Mouse (Mus musculus): ENCODE measurements around the gene Defa23. TPM values are rescaled to one million over a fixed set of nuclear protein-coding genes. Genes with fewer than 3 reads are reported as not detected.
"Not testable (repeated sequence)": the region's sequence is repeated elsewhere in the genome, so short reads cannot be mapped to it uniquely, and the experiment has no call there.

Gene Defa23
- polyA plus RNA-seq, 1 experiment from 2014 or later = not detected

DNA sequence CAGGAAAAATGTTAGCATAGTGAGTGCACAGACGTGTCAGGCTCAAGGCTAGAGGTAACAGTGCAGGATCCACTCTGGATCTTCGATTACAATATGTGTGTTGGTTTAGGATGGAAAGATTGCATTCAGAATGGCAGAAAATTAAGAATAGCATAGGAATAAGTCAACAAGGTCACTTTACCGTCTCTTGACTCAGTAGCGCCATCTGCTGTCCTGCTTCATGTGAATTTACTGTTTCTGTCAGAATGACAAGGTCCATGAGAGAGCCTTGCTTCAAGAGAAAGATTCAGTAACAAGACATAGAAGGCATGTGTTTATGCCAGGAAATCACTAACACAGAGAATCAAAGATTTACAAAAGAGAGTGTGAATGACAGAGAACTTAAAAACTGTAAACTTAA lies 38.3 kb downstream of the Defa23 start:
- DNase-seq (ENCODE audit: low spot score) (no peak), ATAC-seq (replicated peaks; ENCODE audit: low FRiP score, low read depth) (no peak)
- Histone ChIP-seq H3K4me3 (replicated peaks; ENCODE audit: low read depth, low read length) (no peak overlapping the region), H3K4me2 (ENCODE audit: low read length) (no peak overlapping the region), H3K9ac (ENCODE audit: low read depth, low read length) (no peak overlapping the region), H3K36me3 (ENCODE audit: insufficient read depth, low read length) (no peaks in the 10 kb centered on the region), H3K27me3 (ENCODE audit: insufficient read depth, low read length) (no peaks in the 10 kb centered on the region), H3K4me1 (replicated peaks; ENCODE audit: insufficient read depth, low read length) (no peaks in the 10 kb centered on the region), H3K9me3 (replicated peaks; ENCODE audit: low read length) (no peaks in the 10 kb centered on the region), H3K27ac (no peak overlapping the region)
- TF ChIP-seq CTCF (IDR thresholded peaks at IDR 0.05; ENCODE audit: low read depth) = peak; percentile 30; the same call in 1 of the 2 replicates
- WGBS = 51% methylated on average over 4 of the region's 4 CpGs

DNA sequence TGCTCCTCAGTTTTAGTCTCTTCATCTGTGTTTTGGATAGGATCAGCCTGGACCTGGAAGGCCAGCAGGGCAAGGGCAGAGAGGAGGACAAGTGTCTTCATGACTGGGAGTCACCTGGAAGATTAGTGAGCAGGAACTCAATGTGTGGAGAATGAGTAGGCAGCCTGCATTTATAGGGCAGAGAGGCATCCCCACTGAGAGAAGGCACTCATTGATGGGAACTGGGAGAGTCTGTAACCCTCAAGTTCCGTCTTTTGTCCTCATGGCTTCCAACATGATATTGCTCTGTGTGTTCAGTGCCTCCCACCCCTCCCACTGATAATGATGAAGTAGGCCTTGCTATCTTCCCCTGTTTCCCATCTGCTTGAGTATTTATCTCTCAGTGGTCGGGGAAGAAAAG lies 41.1 kb downstream of the Defa23 start, which contains the start of gene Gm14851:
Gene Gm14851 (minus strand): TSS at position 101 of the 400 bp plus-strand sequence.
- not testable (repeated sequence) for H3K4me1 ChIP-seq (replicated peaks; ENCODE audit: insufficient read depth, low read length); H3K4me3 ChIP-seq (replicated peaks; ENCODE audit: low read depth, low read length); H3K9ac ChIP-seq (ENCODE audit: low read depth, low read length); H3K27ac ChIP-seq; H3K36me3 ChIP-seq (ENCODE audit: insufficient read depth, low read length); ATAC-seq (replicated peaks; ENCODE audit: low FRiP score, low read depth); H3K27me3 ChIP-seq (ENCODE audit: insufficient read depth, low read length); DNase-seq (ENCODE audit: low spot score); H3K9me3 ChIP-seq (replicated peaks; ENCODE audit: low read length); H3K4me2 ChIP-seq (ENCODE audit: low read length)
- no CpG with 5 or more reads among the region's 2 CpGs for WGBS

Other genes with a start within 250 kb of the Defa23 start
- gene Defb33, start 162.4 kb upstream of the Defa23 start, polyA plus RNA-seq (2015; fragmentation: Nextera tagmentation; extraction: Ambion mirVana) = not detected in 2 replicates
- not detected in 2 replicates for gene Gm15056, start 152.4 kb upstream of the Defa23 start, polyA plus RNA-seq (2015; fragmentation: Nextera tagmentation; extraction: Ambion mirVana)
- 0.13 TPM in 1 of 2 replicates, not detected in the other for gene Gm6040, start 133.0 kb upstream of the Defa23 start, polyA plus RNA-seq (2015; fragmentation: Nextera tagmentation; extraction: Ambion mirVana)
- gene AY761185, start 110.3 kb upstream of the Defa23 start, polyA plus RNA-seq (2015; fragmentation: Nextera tagmentation; extraction: Ambion mirVana) = not detected in 2 replicates
- gene Defa21, start 29.5 kb upstream of the Defa23 start, polyA plus RNA-seq (2015; fragmentation: Nextera tagmentation; extraction: Ambion mirVana) = not detected in 2 replicates
- gene Defa35, start 10.0 kb downstream of the Defa23 start, polyA plus RNA-seq (2015; fragmentation: Nextera tagmentation; extraction: Ambion mirVana) = not detected in 2 replicates
- gene Defa25, start 29.4 kb downstream of the Defa23 start, polyA plus RNA-seq (2015; fragmentation: Nextera tagmentation; extraction: Ambion mirVana) = not detected in 2 replicates
- gene Gm14851, start 41.0 kb downstream of the Defa23 start, polyA plus RNA-seq (2015; fragmentation: Nextera tagmentation; extraction: Ambion mirVana) = not detected in 2 replicates
- gene Defa30, start 79.6 kb downstream of the Defa23 start, polyA plus RNA-seq (2015; fragmentation: Nextera tagmentation; extraction: Ambion mirVana) = not detected in 2 replicates
- not detected in 2 replicates for gene Defa22, start 107.2 kb downstream of the Defa23 start, polyA plus RNA-seq (2015; fragmentation: Nextera tagmentation; extraction: Ambion mirVana)
- not detected in 2 replicates for gene Defa31, start 136.6 kb downstream of the Defa23 start, polyA plus RNA-seq (2015; fragmentation: Nextera tagmentation; extraction: Ambion mirVana)
- not detected in 2 replicates for gene Gm15293, start 146.5 kb downstream of the Defa23 start, polyA plus RNA-seq (2015; fragmentation: Nextera tagmentation; extraction: Ambion mirVana)
- gene Gm15292, start 194.7 kb downstream of the Defa23 start, polyA plus RNA-seq (2015; fragmentation: Nextera tagmentation; extraction: Ambion mirVana) = not detected in 2 replicates